Mouse (Mus musculus) layer of hippocampus, adult 8-10 months (tissue): Measurements from ENCODE around the gene Cdh26. TPM values are rescaled to one million over a fixed set of nuclear protein-coding genes. Genes with fewer than 3 reads are reported as not detected.
A peak's percentile ranks its signal among the peaks of the same experiment; 100 is the strongest.

Experiments used
- DNase-seq, 2 experiments: peaks; one replicate each; pipeline ENCODE4 v3.0.0; 2022; ENCODE audit warnings: low spot score in 2 of 2
- total RNA-seq, 4 experiments: library from RNA; stranded (reverse); gene quantifications; 2 replicates each; pipeline ENCODE4 v1.2.4; 2022

Cdh26 gene
- total RNA-seq: under 1 TPM; 0.14 to 0.47 (median 0.24) TPM

GRCm38 (mm10) chr2:178430231-178430630 lies at the start of gene Cdh26:
Gene Cdh26, plus strand, starts transcription at chr2:178430531.
- no peak for DNase-seq

- DNase-seq: no peak
These were observed 23.1 kb upstream of the Cdh26 start, which contains the start of gene Sycp2 for GRCm38 (mm10) chr2:178407053-178407815. Gene Sycp2, minus strand, starts transcription at chr2:178407685.

GRCm38 (mm10) chr2:178409024-178409423 lies 21.3 kb upstream of the Cdh26 start:
- DNase-seq: no peak

- DNase-seq: no peak
These were observed 20.0 kb upstream of the Cdh26 start for GRCm38 (mm10) chr2:178410286-178410685.

GRCm38 (mm10) chr2:178412598-178412997 lies 17.7 kb upstream of the Cdh26 start:
- peak in 1 of 2 experiments; percentile 14 for DNase-seq

- DNase-seq: no peak
These were observed 17.2 kb upstream of the Cdh26 start for GRCm38 (mm10) chr2:178413081-178413480.

- peak; percentile 22 to 38 for DNase-seq
These were observed 16.7 kb upstream of the Cdh26 start for GRCm38 (mm10) chr2:178413481-178414260.

- DNase-seq: peak; percentile 55 to 60
These were observed 15.8 kb upstream of the Cdh26 start, which contains the start of the genes Ppp1r3d and Fam217b for GRCm38 (mm10) chr2:178414261-178415149. Gene Ppp1r3d, minus strand, starts transcription at chr2:178414472. Gene Fam217b, plus strand, starts transcription at chr2:178414524.

- no peak for DNase-seq
These were observed 15.2 kb upstream of the Cdh26 start for GRCm38 (mm10) chr2:178415150-178415448.

GRCm38 (mm10) chr2:178416427-178416826 lies 13.9 kb upstream of the Cdh26 start:
- DNase-seq: peak in 1 of 2 experiments; percentile 4

GRCm38 (mm10) chr2:178416970-178417369 lies 13.4 kb upstream of the Cdh26 start:
- peak; percentile 2 to 3 for DNase-seq

- peak in 1 of 2 experiments; percentile 2 for DNase-seq
These were observed 9.8 kb upstream of the Cdh26 start for GRCm38 (mm10) chr2:178420576-178420975.

- DNase-seq: peak; percentile 1 to 2
These were observed 8.7 kb upstream of the Cdh26 start for GRCm38 (mm10) chr2:178421603-178422002.

- peak in 1 of 2 experiments; percentile 1 for DNase-seq
These were observed 8.1 kb upstream of the Cdh26 start for GRCm38 (mm10) chr2:178422186-178422585.

- peak; percentile 1 for DNase-seq
These were observed 7.1 kb upstream of the Cdh26 start for GRCm38 (mm10) chr2:178423223-178423622.

- peak; percentile 3 to 14 for DNase-seq
These were observed 4.1 kb upstream of the Cdh26 start for GRCm38 (mm10) chr2:178426229-178426628.

GRCm38 (mm10) chr2:178427181-178427580 lies 3.1 kb upstream of the Cdh26 start:
- DNase-seq: peak in 1 of 2 experiments; percentile 0

- peak in 1 of 2 experiments; percentile 1 for DNase-seq
These were observed 2.1 kb upstream of the Cdh26 start for GRCm38 (mm10) chr2:178428183-178428582.

GRCm38 (mm10) chr2:178428676-178429075 lies 1.7 kb upstream of the Cdh26 start:
- no peak for DNase-seq

GRCm38 (mm10) chr2:178429426-178429825 lies 905 bp upstream of the Cdh26 start:
- no peak for DNase-seq

GRCm38 (mm10) chr2:178433495-178433894 lies 3.2 kb downstream of the Cdh26 start:
- DNase-seq: no peak
